Mouse (Mus musculus): ENCODE results near the gene Slc17a8.
"Not testable (repeated sequence)": the region's sequence is repeated elsewhere in the genome, so short reads cannot be mapped to it uniquely, and the experiment has no call there.

Slc17a8 gene

GRCm38 (mm10) chr10:89621129-89621528 lies at the start of gene Slc17a8:
Gene Slc17a8, minus strand, starts transcription at chr10:89621253.
- DNase-seq: peak; percentile 67

GRCm38 (mm10) chr10:89670371-89670770 lies 49.3 kb upstream of the Slc17a8 start:
- DNase-seq: not testable (repeated sequence)

- DNase-seq: no peak
Observed at GRCm38 (mm10) chr10:89667571-89667970, 46.5 kb upstream of the Slc17a8 start.

GRCm38 (mm10) chr10:89665679-89666078 lies 44.6 kb upstream of the Slc17a8 start:
- DNase-seq: no peak

- no peak for DNase-seq
Observed at GRCm38 (mm10) chr10:89664977-89665645, 44.1 kb upstream of the Slc17a8 start.

- DNase-seq: no peak
Observed at GRCm38 (mm10) chr10:89656366-89656765, 35.3 kb upstream of the Slc17a8 start.

GRCm38 (mm10) chr10:89652912-89653311 lies 31.9 kb upstream of the Slc17a8 start:
- DNase-seq: no peak

- no peak for DNase-seq
Observed at GRCm38 (mm10) chr10:89651691-89652090, 30.6 kb upstream of the Slc17a8 start.

- no peak for DNase-seq
Observed at GRCm38 (mm10) chr10:89646918-89647317, 25.9 kb upstream of the Slc17a8 start.

- DNase-seq: no peak
Observed at GRCm38 (mm10) chr10:89637001-89637400, 15.9 kb upstream of the Slc17a8 start.

GRCm38 (mm10) chr10:89635018-89635417 lies 14.0 kb upstream of the Slc17a8 start:
- no peak for DNase-seq

- DNase-seq: no peak
Observed at GRCm38 (mm10) chr10:89633736-89634426, 12.8 kb upstream of the Slc17a8 start.

- no peak for DNase-seq
Observed at GRCm38 (mm10) chr10:89633121-89633520, 12.1 kb upstream of the Slc17a8 start.

- DNase-seq: no peak
Observed at GRCm38 (mm10) chr10:89631831-89632230, 10.8 kb upstream of the Slc17a8 start.

GRCm38 (mm10) chr10:89630564-89630963 lies 9.5 kb upstream of the Slc17a8 start:
- no peak for DNase-seq

GRCm38 (mm10) chr10:89630052-89630451 lies 9.0 kb upstream of the Slc17a8 start:
- peak; percentile 47 for DNase-seq

GRCm38 (mm10) chr10:89626714-89627113 lies 5.7 kb upstream of the Slc17a8 start:
- no peak for DNase-seq

- DNase-seq: no peak
Observed at GRCm38 (mm10) chr10:89624196-89624595, 3.1 kb upstream of the Slc17a8 start.

- no peak for DNase-seq
Observed at GRCm38 (mm10) chr10:89599311-89599710, 21.7 kb downstream of the Slc17a8 start.

- no peak for DNase-seq
Observed at GRCm38 (mm10) chr10:89597275-89597674, 23.8 kb downstream of the Slc17a8 start.

- no peak for DNase-seq
Observed at GRCm38 (mm10) chr10:89595935-89596334, 25.1 kb downstream of the Slc17a8 start.

GRCm38 (mm10) chr10:89595514-89595913 lies 25.5 kb downstream of the Slc17a8 start:
- DNase-seq: no peak

- no peak for DNase-seq
Observed at GRCm38 (mm10) chr10:89594309-89594708, 26.7 kb downstream of the Slc17a8 start.

- DNase-seq: no peak
Observed at GRCm38 (mm10) chr10:89592797-89593196, 28.3 kb downstream of the Slc17a8 start.

GRCm38 (mm10) chr10:89589877-89590276 lies 31.2 kb downstream of the Slc17a8 start:
- no peak for DNase-seq
